Mouse (Mus musculus): ENCODE measurements around the gene Cd34.

The Cd34 gene

GRCm38 (mm10) chr1:194950913-194951312 lies 12.3 kb downstream of the Cd34 start:
- no peaks in the 10 kb centered on the region for H3K9me3 ChIP-seq (ENCODE audit: low read length)
- H3K4me1 ChIP-seq (replicated peaks; ENCODE audit: low read depth, low read length), result no peaks in the 10 kb centered on the region
- no peaks in the 10 kb centered on the region for H3K27me3 ChIP-seq (ENCODE audit: insufficient read depth, low read length)
- H3K4me3 ChIP-seq (replicated peaks; ENCODE audit: low read length), result no peak overlapping the region
- no peak for TF ChIP-seq NANOG (IDR thresholded peaks at IDR 0.05; ENCODE audit: borderline replicate concordance, low read length)
- no peak for TF ChIP-seq CTCF (conservative IDR thresholded peaks at IDR 0.05; ENCODE audit: low read length)
- TF ChIP-seq POU5F1 (IDR thresholded peaks at IDR 0.05; ENCODE audit: borderline replicate concordance, low read length), result no peak
- H3K36me3 ChIP-seq (ENCODE audit: insufficient read depth, low read length), result no peaks in the 10 kb centered on the region

- no peak for TF ChIP-seq POU5F1 (IDR thresholded peaks at IDR 0.05; ENCODE audit: borderline replicate concordance, low read length)
- TF ChIP-seq CTCF (conservative IDR thresholded peaks at IDR 0.05; ENCODE audit: low read length), result peak; percentile 22
- no peak for TF ChIP-seq NANOG (IDR thresholded peaks at IDR 0.05; ENCODE audit: borderline replicate concordance, low read length)
- Histone ChIP-seq H3K4me1 (replicated peaks; ENCODE audit: low read depth, low read length) (no peaks in the 10 kb centered on the region), H3K4me3 (replicated peaks; ENCODE audit: low read length) (no peak overlapping the region), H3K27me3 (ENCODE audit: insufficient read depth, low read length) (no peaks in the 10 kb centered on the region), H3K9me3 (ENCODE audit: low read length) (no peaks in the 10 kb centered on the region), H3K36me3 (ENCODE audit: insufficient read depth, low read length) (no peaks in the 10 kb centered on the region)
Observed at GRCm38 (mm10) chr1:194952891-194953290, 14.3 kb downstream of the Cd34 start.

- H3K9me3 ChIP-seq (ENCODE audit: low read length), result no peaks in the 10 kb centered on the region
- H3K4me1 ChIP-seq (replicated peaks; ENCODE audit: low read depth, low read length), result no peaks in the 10 kb centered on the region
- no peak overlapping the region for H3K4me3 ChIP-seq (replicated peaks; ENCODE audit: low read length)
- H3K27me3 ChIP-seq (ENCODE audit: insufficient read depth, low read length), result no peaks in the 10 kb centered on the region
- no peak for TF ChIP-seq NANOG (IDR thresholded peaks at IDR 0.05; ENCODE audit: borderline replicate concordance, low read length)
- TF ChIP-seq POU5F1 (IDR thresholded peaks at IDR 0.05; ENCODE audit: borderline replicate concordance, low read length), result no peak
- no peak for TF ChIP-seq CTCF (conservative IDR thresholded peaks at IDR 0.05; ENCODE audit: low read length)
- H3K36me3 ChIP-seq (ENCODE audit: insufficient read depth, low read length), result no peaks in the 10 kb centered on the region
Observed at GRCm38 (mm10) chr1:194954694-194955093, 16.1 kb downstream of the Cd34 start.

- Histone ChIP-seq H3K27me3 (ENCODE audit: insufficient read depth, low read length) (no peaks in the 10 kb centered on the region), H3K4me3 (replicated peaks; ENCODE audit: low read length) (no peak overlapping the region), H3K36me3 (ENCODE audit: insufficient read depth, low read length) (no peaks in the 10 kb centered on the region), H3K4me1 (replicated peaks; ENCODE audit: low read depth, low read length) (no peaks in the 10 kb centered on the region), H3K9me3 (ENCODE audit: low read length) (no peaks in the 10 kb centered on the region)
- TF ChIP-seq POU5F1 (IDR thresholded peaks at IDR 0.05; ENCODE audit: borderline replicate concordance, low read length) (no peak), NANOG (IDR thresholded peaks at IDR 0.05; ENCODE audit: borderline replicate concordance, low read length) (no peak), CTCF (conservative IDR thresholded peaks at IDR 0.05; ENCODE audit: low read length) (no peak)
Observed at GRCm38 (mm10) chr1:194955749-194956148, 17.1 kb downstream of the Cd34 start.

- no peaks in the 10 kb centered on the region for H3K27me3 ChIP-seq (ENCODE audit: insufficient read depth, low read length)
- no peaks in the 10 kb centered on the region for H3K4me1 ChIP-seq (replicated peaks; ENCODE audit: low read depth, low read length)
- H3K9me3 ChIP-seq (ENCODE audit: low read length), result no peaks in the 10 kb centered on the region
- H3K36me3 ChIP-seq (ENCODE audit: insufficient read depth, low read length), result no peaks in the 10 kb centered on the region
- no peak for TF ChIP-seq CTCF (conservative IDR thresholded peaks at IDR 0.05; ENCODE audit: low read length)
- no peak for TF ChIP-seq NANOG (IDR thresholded peaks at IDR 0.05; ENCODE audit: borderline replicate concordance, low read length)
- TF ChIP-seq POU5F1 (IDR thresholded peaks at IDR 0.05; ENCODE audit: borderline replicate concordance, low read length), result no peak
- no peak overlapping the region for H3K4me3 ChIP-seq (replicated peaks; ENCODE audit: low read length)
Observed at GRCm38 (mm10) chr1:194957021-194957420, 18.4 kb downstream of the Cd34 start.

GRCm38 (mm10) chr1:194962181-194962580 lies 23.6 kb downstream of the Cd34 start:
- H3K36me3 ChIP-seq (ENCODE audit: insufficient read depth, low read length), result no peaks in the 10 kb centered on the region
- TF ChIP-seq NANOG (IDR thresholded peaks at IDR 0.05; ENCODE audit: borderline replicate concordance, low read length), result no peak
- TF ChIP-seq POU5F1 (IDR thresholded peaks at IDR 0.05; ENCODE audit: borderline replicate concordance, low read length), result no peak
- TF ChIP-seq CTCF (conservative IDR thresholded peaks at IDR 0.05; ENCODE audit: low read length), result peak; percentile 62
- no peak overlapping the region for H3K4me3 ChIP-seq (replicated peaks; ENCODE audit: low read length)
- H3K27me3 ChIP-seq (ENCODE audit: insufficient read depth, low read length), result no peaks in the 10 kb centered on the region
- H3K4me1 ChIP-seq (replicated peaks; ENCODE audit: low read depth, low read length), result no peaks in the 10 kb centered on the region
- peaks cover 6% of the 10 kb centered on the region for H3K9me3 ChIP-seq (ENCODE audit: low read length)

- Histone ChIP-seq H3K4me1 (replicated peaks; ENCODE audit: low read depth, low read length) (no peaks in the 10 kb centered on the region), H3K36me3 (ENCODE audit: insufficient read depth, low read length) (no peaks in the 10 kb centered on the region), H3K9me3 (ENCODE audit: low read length) (peaks cover 11% of the 10 kb centered on the region), H3K4me3 (replicated peaks; ENCODE audit: low read length) (no peak overlapping the region), H3K27me3 (ENCODE audit: insufficient read depth, low read length) (no peaks in the 10 kb centered on the region)
- TF ChIP-seq CTCF (conservative IDR thresholded peaks at IDR 0.05; ENCODE audit: low read length) (no peak), POU5F1 (IDR thresholded peaks at IDR 0.05; ENCODE audit: borderline replicate concordance, low read length) (no peak), NANOG (IDR thresholded peaks at IDR 0.05; ENCODE audit: borderline replicate concordance, low read length) (no peak)
Observed at GRCm38 (mm10) chr1:194962712-194963111, 24.1 kb downstream of the Cd34 start.

- Histone ChIP-seq H3K9me3 (ENCODE audit: low read length) (peaks cover 20% of the 10 kb centered on the region), H3K4me1 (replicated peaks; ENCODE audit: low read depth, low read length) (peaks cover 8% of the 10 kb centered on the region), H3K27me3 (ENCODE audit: insufficient read depth, low read length) (peaks cover 14% of the 10 kb centered on the region; the same call in 1 of the 2 replicates), H3K4me3 (replicated peaks; ENCODE audit: low read length) (no peak overlapping the region), H3K36me3 (ENCODE audit: insufficient read depth, low read length) (no peaks in the 10 kb centered on the region)
- TF ChIP-seq POU5F1 (IDR thresholded peaks at IDR 0.05; ENCODE audit: borderline replicate concordance, low read length), result no peak
- no peak for TF ChIP-seq CTCF (conservative IDR thresholded peaks at IDR 0.05; ENCODE audit: low read length)
- no peak for TF ChIP-seq NANOG (IDR thresholded peaks at IDR 0.05; ENCODE audit: borderline replicate concordance, low read length)
Observed at GRCm38 (mm10) chr1:194971980-194972379, 33.4 kb downstream of the Cd34 start.

GRCm38 (mm10) chr1:194976164-194976516 lies 37.5 kb downstream of the Cd34 start:
- no peaks in the 10 kb centered on the region for H3K9me3 ChIP-seq (ENCODE audit: low read length)
- H3K4me3 ChIP-seq (replicated peaks; ENCODE audit: low read length), result peak overlapping the region; percentile 87
- TF ChIP-seq POU5F1 (IDR thresholded peaks at IDR 0.05; ENCODE audit: borderline replicate concordance, low read length) (no peak), NANOG (IDR thresholded peaks at IDR 0.05; ENCODE audit: borderline replicate concordance, low read length) (no peak), CTCF (conservative IDR thresholded peaks at IDR 0.05; ENCODE audit: low read length) (no peak)
- peaks cover 23% of the 10 kb centered on the region for H3K27me3 ChIP-seq (ENCODE audit: insufficient read depth, low read length)
- peaks cover 20% of the 10 kb centered on the region for H3K4me1 ChIP-seq (replicated peaks; ENCODE audit: low read depth, low read length)
- H3K36me3 ChIP-seq (ENCODE audit: insufficient read depth, low read length), result no peaks in the 10 kb centered on the region
